Mouse (Mus musculus): Measurements from ENCODE around the gene Sept9.

- TF ChIP-seq CTCF (IDR thresholded peaks at IDR 0.05; ENCODE audit: insufficient read depth, low read depth, low read length): no peak
- no peak for TF ChIP-seq POLR2A (IDR thresholded peaks at IDR 0.05; ENCODE audit: insufficient read depth, low read depth, low read length)
Observed at GRCm38 (mm10) chr11:117335146-117335545, 135.7 kb downstream of the Sept9 start.
